Mouse (Mus musculus) bone marrow, adult 2 months (tissue): ENCODE data around the gene Spock1.

Experiments
- CTCF ChIP-seq: fragments of 200-500 bp; IDR thresholded peaks from 2 replicates; pipeline ENCODE4 v1.5.1; 2011; ENCODE audit warnings: low read length, control low read depth; ENCODE audit not compliant: control insufficient read depth, insufficient read depth
- POLR2A ChIP-seq: fragments of 200-500 bp; IDR thresholded peaks from 2 replicates; pipeline ENCODE4 v1.6.1; 2011; ENCODE audit warnings: low read depth, mild to moderate bottlenecking, control low read depth, low read length, borderline replicate concordance; ENCODE audit not compliant: control insufficient read depth

DNA sequence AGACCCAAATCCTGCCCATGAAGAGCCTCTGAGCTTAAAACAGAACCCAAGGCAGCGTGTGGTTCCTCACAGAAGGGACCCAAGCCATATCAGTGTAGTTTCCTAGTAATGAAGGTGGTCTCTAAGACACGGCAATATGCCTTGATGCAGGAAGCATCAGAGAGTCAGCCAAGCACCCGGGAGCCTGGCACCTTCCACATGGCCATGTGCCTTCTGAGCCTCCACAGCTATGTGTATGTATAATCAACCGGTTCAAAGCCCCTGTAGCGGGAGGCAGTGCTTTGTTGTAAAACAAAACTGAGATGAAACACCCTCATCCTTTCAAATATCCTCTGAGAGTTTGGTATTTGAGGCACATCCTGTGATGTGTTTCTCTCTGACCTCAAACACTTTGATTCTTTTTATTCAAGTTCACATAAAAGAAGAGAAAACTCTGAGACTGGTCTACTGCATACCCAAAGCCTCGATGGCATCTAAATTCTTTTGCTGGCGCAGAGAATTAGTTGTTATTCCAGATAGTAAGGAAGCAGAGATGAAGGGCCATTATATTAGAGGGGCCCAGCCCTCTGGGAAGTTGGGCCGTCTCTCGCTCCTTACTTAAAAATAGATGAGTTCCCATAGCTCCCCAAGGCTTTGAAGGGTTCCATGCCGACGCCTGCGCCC, 325.7 kb downstream of the Spock1 start:
- TF ChIP-seq CTCF (no peak), POLR2A (no peak)
